Mouse (Mus musculus) liver, embryonic 13.5 days (tissue): ENCODE data around the gene Fbxo48. TPM values are rescaled to one million over a fixed set of nuclear protein-coding genes. Genes with fewer than 3 reads are reported as not detected.

Experiments
- ATAC-seq: fragments of 200-750 bp; cut with Nextera tagmentation; 2 replicates; pipeline ENCODE4 v1.8.0; 2017; ENCODE audit warnings: low read depth, mild to moderate bottlenecking, moderate number of reproducible peaks, moderate library complexity
- DNase-seq: peaks from one replicate; pipeline ENCODE4 v3.0.0; 2022
- H3K27ac ChIP-seq: fragments of 300-500 bp; sonication (generic); 2 replicates; pipeline ENCODE4 v1.5.1; 2015; ENCODE audit warnings: moderate library complexity, mild to moderate bottlenecking, inconsistent platforms
- H3K27me3 ChIP-seq: fragments of 300-500 bp; sonication (generic); 2 replicates; pipeline ENCODE4 v1.6.1; 2015; ENCODE audit warnings: mild to moderate bottlenecking, inconsistent platforms
- H3K36me3 ChIP-seq: fragments of 300-500 bp; sonication (generic); 2 replicates; pipeline ENCODE4 v1.6.1; 2015; ENCODE audit warnings: mild to moderate bottlenecking, inconsistent platforms
- H3K4me1 ChIP-seq: fragments of 300-500 bp; sonication (generic); replicated peaks from 2 replicates; pipeline ENCODE4 v1.6.1; 2015; ENCODE audit warnings: inconsistent platforms
- H3K4me2 ChIP-seq: fragments of 300-500 bp; sonication (generic); 2 replicates; pipeline ENCODE4 v1.6.1; 2015; ENCODE audit warnings: inconsistent platforms, mild to moderate bottlenecking, moderate library complexity
- H3K4me3 ChIP-seq: fragments of 300-500 bp; sonication (generic); replicated peaks from 2 replicates; pipeline ENCODE4 v1.5.1; 2015; ENCODE audit warnings: mild to moderate bottlenecking, inconsistent platforms
- H3K9ac ChIP-seq: fragments of 300-500 bp; sonication (generic); 2 replicates; pipeline ENCODE4 v1.6.1; 2015; ENCODE audit warnings: mild to moderate bottlenecking, inconsistent platforms
- H3K9me3 ChIP-seq: fragments of 300-500 bp; sonication (generic); replicated peaks from 2 replicates; pipeline ENCODE4 v1.6.1; 2016; ENCODE audit warnings: inconsistent platforms
- WGBS: fragments of 180-500 bp; shearing (Covaris S2); methylation state at CpG from one replicate; pipeline ENCODE4 v1.1.7; 2015; ENCODE audit not compliant: insufficient replicate concordance; 5-methylcytosine and 5-hydroxymethylcytosine counted together
- polyA plus RNA-seq: library from polyadenylated mRNA; unstranded; fragments of >200 nt; fragmentation: Nextera tagmentation; extraction: Ambion mirVana; gene quantifications from 2 replicates; pipeline ENCODE4 v1.2.1, GENCODE M21; 2015

Gene Fbxo48
- polyA plus RNA-seq, 1 experiment from 2014 or later: 1.8 TPM

DNA sequence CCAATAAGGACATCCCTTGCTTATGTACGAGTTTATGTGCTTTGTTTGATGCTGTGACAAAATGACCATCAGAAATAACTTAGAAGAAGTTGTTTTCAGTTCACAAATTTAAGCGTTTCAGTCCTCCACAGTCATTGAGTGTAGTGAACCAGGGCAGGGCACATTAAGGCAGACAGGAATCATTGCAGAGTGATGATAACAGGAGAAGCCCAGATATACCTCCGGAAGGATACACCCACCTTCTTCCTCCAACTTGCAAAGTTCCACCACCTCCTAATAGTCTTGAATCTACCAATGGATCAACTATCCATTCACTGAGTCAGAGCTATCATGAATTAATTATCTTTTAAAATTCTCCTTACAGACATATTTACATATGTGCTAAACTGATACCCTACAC lies 20.9 kb downstream of the Fbxo48 start:
- H3K4me2 ChIP-seq: no peak overlapping the region
- no peaks in the 10 kb centered on the region for H3K36me3 ChIP-seq
- no peak overlapping the region for H3K4me3 ChIP-seq
- H3K9ac ChIP-seq: no peak overlapping the region
- H3K27ac ChIP-seq: no peak overlapping the region
- no peaks in the 10 kb centered on the region for H3K9me3 ChIP-seq
- peaks cover 14% of the 10 kb centered on the region for H3K4me1 ChIP-seq
- H3K27me3 ChIP-seq: no peaks in the 10 kb centered on the region
- WGBS: 24% methylated on average over 3 of the region's 3 CpGs
- ATAC-seq: no peak
- DNase-seq: no peak

DNA sequence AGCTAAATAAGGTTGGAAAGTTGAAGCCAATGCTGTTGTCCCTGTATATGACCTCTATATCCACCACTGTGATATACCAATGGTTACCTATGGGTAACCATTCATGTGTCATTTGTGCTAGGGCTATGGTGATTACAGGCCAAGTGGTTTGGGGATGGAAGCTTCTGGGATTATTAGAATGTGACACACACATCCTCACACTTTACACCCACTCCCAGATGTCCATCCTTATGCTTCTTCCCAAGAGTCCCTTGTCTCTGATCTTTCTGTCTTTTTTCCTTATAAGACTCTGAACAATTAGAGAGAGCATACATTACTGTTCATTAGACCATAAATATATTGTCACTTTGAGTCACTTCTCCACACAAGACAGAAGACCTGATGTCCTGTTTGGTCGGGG lies 21.9 kb downstream of the Fbxo48 start:
- no peaks in the 10 kb centered on the region for H3K27me3 ChIP-seq
- ATAC-seq (no peak), DNase-seq (no peak)
- H3K4me1 ChIP-seq: peaks cover 24% of the 10 kb centered on the region
- H3K4me3 ChIP-seq: no peak overlapping the region
- no peak overlapping the region for H3K4me2 ChIP-seq
- H3K36me3 ChIP-seq: no peaks in the 10 kb centered on the region
- no peak overlapping the region for H3K27ac ChIP-seq
- H3K9ac ChIP-seq: no peak overlapping the region
- H3K9me3 ChIP-seq: no peaks in the 10 kb centered on the region
- WGBS: 73% methylated on average over 1 of the region's 1 CpGs

DNA sequence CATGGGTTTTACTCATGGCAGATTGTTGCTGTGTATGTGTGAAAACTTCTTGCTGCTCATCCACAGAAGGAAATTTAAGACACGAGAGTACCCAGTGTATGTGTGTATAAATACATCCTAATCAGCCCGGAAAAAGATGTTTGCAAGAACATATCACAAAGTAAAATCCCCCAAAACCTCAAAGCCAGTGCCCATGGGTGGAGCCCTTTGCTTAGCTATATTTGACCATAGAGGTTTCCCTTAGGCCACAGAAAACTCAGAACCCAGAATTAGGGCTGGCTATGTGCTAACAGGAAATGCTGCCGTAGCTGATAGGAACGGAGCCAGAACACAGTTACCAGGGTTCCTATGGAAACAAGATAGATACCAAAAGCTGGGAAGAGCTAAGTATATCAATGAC lies 25.8 kb downstream of the Fbxo48 start:
- Histone ChIP-seq H3K27ac (no peak overlapping the region), H3K27me3 (no peaks in the 10 kb centered on the region), H3K9me3 (no peaks in the 10 kb centered on the region), H3K9ac (no peak overlapping the region), H3K4me3 (no peak overlapping the region), H3K4me1 (peaks cover 19% of the 10 kb centered on the region), H3K36me3 (no peaks in the 10 kb centered on the region), H3K4me2 (no peak overlapping the region)
- ATAC-seq: peak; percentile 84
- 13% methylated on average over 4 of the region's 4 CpGs for whole genome bisulfite sequencing
- peak; percentile 8 for DNase-seq

DNA sequence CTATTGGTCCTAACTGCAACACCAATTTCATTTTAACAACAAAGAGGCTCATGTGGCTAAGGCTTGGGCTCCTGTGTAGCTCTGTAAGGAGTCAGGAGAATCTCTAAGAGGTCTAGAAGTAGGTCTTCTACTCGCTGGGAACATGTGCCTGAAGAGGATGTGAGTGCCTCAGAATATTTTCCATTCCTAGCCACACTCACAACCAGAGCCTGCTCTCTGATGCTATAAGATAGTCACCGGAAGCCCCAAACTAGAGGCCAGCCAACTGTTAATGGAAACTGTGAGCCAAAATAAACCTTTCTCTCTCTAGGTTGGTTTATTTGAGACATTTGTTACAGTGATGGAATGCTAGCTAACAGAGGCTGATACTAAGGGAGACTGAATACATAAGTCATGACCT lies 26.4 kb downstream of the Fbxo48 start:
- Histone ChIP-seq H3K36me3 (no peaks in the 10 kb centered on the region), H3K9ac (no peak overlapping the region), H3K27me3 (no peaks in the 10 kb centered on the region), H3K4me3 (no peak overlapping the region), H3K9me3 (no peaks in the 10 kb centered on the region), H3K4me2 (no peak overlapping the region), H3K4me1 (peaks cover 17% of the 10 kb centered on the region), H3K27ac (no peak overlapping the region)
- 0 out of 2 replicates have a peak, but pooled peaks have one; percentile 21 for ATAC-seq
- WGBS: 29% methylated on average over 2 of the region's 2 CpGs
- DNase-seq: no peak

DNA sequence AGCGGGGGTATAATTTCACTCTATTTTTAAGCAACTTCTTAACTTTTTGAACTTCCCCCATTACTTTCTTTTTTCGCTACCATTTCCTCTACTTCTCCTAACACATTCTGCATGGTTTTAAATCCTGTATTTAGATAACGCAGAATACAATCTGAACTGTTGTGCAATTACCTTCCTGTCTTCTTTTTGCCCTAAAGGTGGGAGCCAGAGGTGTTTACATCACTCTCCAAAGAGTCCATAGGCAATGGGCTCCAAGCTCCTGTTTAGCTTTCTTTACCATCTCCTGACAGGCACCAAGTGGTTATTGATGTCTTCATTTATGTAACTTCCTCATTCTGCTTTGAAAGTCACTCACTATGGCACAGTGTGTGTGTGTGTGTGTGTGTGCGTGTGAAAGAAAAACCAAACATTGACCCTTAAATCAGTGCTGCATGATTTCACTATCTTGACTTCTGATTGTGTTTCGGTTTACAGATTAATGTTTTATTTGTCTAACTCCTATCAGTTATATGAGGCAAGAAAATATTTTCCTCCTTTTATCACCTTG lies 27.1 kb downstream of the Fbxo48 start:
- ATAC-seq: no peak
- DNase-seq: no peak
- Histone ChIP-seq H3K36me3 (no peaks in the 10 kb centered on the region), H3K4me1 (peaks cover 17% of the 10 kb centered on the region), H3K4me3 (no peak overlapping the region), H3K9me3 (no peaks in the 10 kb centered on the region), H3K9ac (no peak overlapping the region), H3K4me2 (no peak overlapping the region), H3K27ac (no peak overlapping the region), H3K27me3 (no peaks in the 10 kb centered on the region)
- 52% methylated on average over 5 of the region's 5 CpGs for WGBS

DNA sequence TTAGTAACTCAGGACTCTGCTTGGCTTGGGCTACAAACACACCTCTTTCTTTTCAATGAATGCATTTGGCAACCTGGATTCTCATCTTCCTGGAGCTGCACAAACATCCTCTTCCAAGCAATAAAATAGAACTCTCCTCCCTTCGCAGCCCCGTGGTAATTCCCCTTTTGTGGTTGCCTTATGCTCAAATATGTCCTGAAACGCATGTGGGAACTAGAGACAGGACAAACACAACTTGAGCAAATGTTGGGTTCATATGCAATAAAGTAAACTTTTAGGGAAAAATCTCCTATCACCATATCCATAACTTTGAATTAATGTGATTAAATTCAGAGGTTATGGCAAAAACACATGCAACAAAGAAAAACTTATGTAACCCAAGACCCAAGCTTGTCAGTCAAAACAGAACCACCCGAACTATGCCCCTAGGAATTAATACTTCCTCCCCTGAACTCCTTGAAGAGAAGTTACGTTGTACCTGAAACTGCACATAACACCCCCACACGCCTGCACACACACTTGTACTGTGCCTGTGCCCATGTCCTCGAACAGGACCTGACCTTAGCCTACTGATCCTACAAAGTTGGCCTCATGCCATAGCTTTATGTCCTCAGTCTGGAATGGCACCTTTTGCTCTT lies 35.5 kb downstream of the Fbxo48 start:
- Histone ChIP-seq H3K4me3 (no peak overlapping the region), H3K27me3 (no peaks in the 10 kb centered on the region), H3K4me2 (no peak overlapping the region), H3K9me3 (no peaks in the 10 kb centered on the region), H3K36me3 (no peaks in the 10 kb centered on the region), H3K9ac (no peak overlapping the region), H3K27ac (no peak overlapping the region), H3K4me1 (0 out of 2 replicates have a peak, but pooled peaks cover 3% of the 10 kb centered on the region)
- no peak for ATAC-seq
- DNase-seq: no peak
- WGBS: 56% methylated on average over 7 of the region's 7 CpGs

DNA sequence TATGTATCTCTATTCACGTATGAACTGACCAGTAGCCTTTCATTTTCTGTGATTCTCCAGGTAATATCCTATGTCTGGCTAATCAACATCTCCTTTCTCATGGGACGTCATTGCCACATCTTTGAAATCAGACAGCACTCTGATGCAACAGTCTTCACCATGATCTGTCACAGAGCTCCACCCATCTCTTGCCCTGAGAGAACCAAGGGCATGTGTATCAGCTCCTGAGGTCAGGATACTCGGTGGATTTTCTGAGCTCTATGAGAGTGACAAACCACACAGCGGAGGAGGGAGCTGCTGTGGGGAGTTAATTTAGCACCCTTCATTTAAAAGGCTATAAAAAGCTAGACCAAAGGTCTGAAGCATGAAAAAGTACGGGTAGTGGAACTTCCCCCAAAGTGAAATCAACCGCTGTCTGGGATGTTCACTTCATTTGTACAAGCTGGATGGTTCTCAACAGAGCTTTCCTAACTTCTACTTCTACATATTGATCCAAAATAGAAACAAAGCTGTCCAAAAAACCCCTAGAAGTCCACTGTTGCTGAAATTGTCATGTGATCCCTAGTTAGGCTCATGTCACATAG lies 36.7 kb downstream of the Fbxo48 start:
- Histone ChIP-seq H3K27me3 (no peaks in the 10 kb centered on the region), H3K27ac (no peak overlapping the region), H3K9me3 (no peaks in the 10 kb centered on the region), H3K9ac (no peak overlapping the region), H3K4me1 (0 out of 2 replicates have a peak, but pooled peaks cover 3% of the 10 kb centered on the region), H3K4me3 (no peak overlapping the region), H3K36me3 (no peaks in the 10 kb centered on the region), H3K4me2 (no peak overlapping the region)
- DNase-seq (no peak), ATAC-seq (no peak)
- 58% methylated on average over 6 of the region's 6 CpGs for WGBS

DNA sequence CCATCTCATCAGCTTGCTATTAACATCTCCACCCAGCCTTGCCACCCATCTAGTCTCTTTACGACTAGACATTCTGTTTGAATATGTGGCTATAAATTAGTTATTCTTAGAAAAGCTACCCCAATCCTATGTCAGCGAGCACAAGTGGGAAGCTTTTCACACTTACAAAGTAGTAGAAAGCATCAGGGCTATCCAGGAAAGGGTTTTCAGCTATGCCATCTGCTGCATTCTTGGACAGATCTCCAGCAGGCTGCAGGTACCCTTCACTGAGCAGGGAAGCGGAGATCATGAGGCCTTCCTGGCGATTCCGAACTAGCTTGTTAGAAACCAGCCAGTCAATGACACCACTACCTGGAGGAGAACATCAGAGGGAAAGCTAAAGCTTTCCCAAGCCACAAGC lies 38.7 kb downstream of the Fbxo48 start:
- H3K4me1 ChIP-seq: 0 out of 2 replicates have a peak, but pooled peaks cover 3% of the 10 kb centered on the region
- no peak overlapping the region for H3K4me3 ChIP-seq
- no peak overlapping the region for H3K9ac ChIP-seq
- no peaks in the 10 kb centered on the region for H3K36me3 ChIP-seq
- DNase-seq (no peak), ATAC-seq (no peak)
- H3K9me3 ChIP-seq: no peaks in the 10 kb centered on the region
- H3K27me3 ChIP-seq: no peaks in the 10 kb centered on the region
- no peak overlapping the region for H3K4me2 ChIP-seq
- no peak overlapping the region for H3K27ac ChIP-seq
- 78% methylated on average over 5 of the region's 5 CpGs for WGBS

DNA sequence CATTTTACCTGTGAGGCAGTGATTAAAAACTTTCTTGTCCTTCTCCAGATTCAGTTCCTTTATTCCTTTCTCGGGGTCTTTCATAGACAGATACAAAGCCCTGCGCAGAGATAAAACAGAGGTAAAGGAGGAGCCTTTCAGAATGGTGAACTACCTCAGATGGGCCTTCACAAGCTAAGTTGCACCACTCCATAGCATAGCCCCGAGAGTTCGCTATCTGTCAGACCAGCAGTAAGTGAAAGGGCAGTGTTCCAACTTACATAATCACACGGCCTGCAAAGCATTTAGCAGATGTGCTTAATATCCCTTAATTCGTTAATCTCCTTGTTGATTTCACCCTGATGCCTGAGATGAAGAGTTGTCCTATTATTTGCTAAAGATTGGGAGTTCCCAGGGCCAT lies 41.7 kb downstream of the Fbxo48 start:
- no peak for DNase-seq
- WGBS: 58% methylated on average over 6 of the region's 6 CpGs
- no peaks in the 10 kb centered on the region for H3K9me3 ChIP-seq
- H3K4me1 ChIP-seq: no peaks in the 10 kb centered on the region
- no peaks in the 10 kb centered on the region for H3K36me3 ChIP-seq
- no peak for ATAC-seq
- H3K27me3 ChIP-seq: no peaks in the 10 kb centered on the region
- H3K4me2 ChIP-seq: no peak overlapping the region
- H3K4me3 ChIP-seq: no peak overlapping the region
- H3K27ac ChIP-seq: no peak overlapping the region
- H3K9ac ChIP-seq: no peak overlapping the region

DNA sequence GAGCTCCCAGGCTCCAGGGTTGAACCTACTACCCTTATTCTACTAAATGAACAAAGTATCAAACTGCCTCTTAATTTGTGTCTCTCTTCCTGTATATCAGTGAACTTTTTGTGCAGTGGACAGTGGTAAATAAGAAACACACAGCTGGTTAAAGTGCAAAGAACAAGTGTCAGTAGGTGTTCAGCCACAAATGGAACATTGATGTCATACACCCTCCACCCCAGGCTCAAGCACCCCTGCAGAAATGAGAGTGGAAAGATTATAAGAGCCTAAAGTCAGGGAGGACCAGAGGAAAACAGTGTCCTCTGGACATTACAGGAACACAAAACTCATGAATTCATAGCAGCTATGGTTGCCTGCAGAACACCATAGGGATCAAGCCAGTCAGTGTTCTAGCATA lies 45.6 kb downstream of the Fbxo48 start:
- Histone ChIP-seq H3K9ac (no peak overlapping the region), H3K4me3 (no peak overlapping the region), H3K36me3 (no peaks in the 10 kb centered on the region), H3K27ac (no peak overlapping the region), H3K27me3 (no peaks in the 10 kb centered on the region), H3K4me1 (peaks cover 7% of the 10 kb centered on the region; the same call in 1 of the 2 replicates), H3K4me2 (no peak overlapping the region), H3K9me3 (no peaks in the 10 kb centered on the region)
- no peak for DNase-seq
- ATAC-seq: no peak

DNA sequence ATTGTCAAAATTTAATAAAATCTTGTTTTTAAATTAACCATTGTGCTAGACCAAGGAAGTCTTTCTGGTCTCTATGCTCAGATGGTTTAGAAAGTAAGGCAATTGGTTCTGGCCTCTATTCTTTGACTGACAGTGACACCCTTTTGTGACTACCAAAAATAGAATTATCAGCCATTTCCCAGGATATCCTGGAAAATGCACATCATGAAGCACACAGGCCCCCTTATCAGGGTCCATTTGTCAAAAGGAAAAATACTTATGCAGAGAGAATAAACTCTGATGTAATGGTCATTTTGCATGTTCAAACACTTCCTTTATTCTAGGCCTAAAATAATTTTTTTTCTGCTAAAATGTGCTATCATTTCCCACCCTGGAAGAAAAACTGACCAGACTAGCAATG lies 46.3 kb downstream of the Fbxo48 start:
- H3K9me3 ChIP-seq: no peaks in the 10 kb centered on the region
- H3K27ac ChIP-seq: no peak overlapping the region
- H3K27me3 ChIP-seq: no peaks in the 10 kb centered on the region
- ATAC-seq (no peak), DNase-seq (no peak)
- H3K9ac ChIP-seq: no peak overlapping the region
- no peaks in the 10 kb centered on the region for H3K36me3 ChIP-seq
- H3K4me1 ChIP-seq: peaks cover 7% of the 10 kb centered on the region; the same call in 1 of the 2 replicates
- no peak overlapping the region for H3K4me2 ChIP-seq
- H3K4me3 ChIP-seq: no peak overlapping the region

DNA sequence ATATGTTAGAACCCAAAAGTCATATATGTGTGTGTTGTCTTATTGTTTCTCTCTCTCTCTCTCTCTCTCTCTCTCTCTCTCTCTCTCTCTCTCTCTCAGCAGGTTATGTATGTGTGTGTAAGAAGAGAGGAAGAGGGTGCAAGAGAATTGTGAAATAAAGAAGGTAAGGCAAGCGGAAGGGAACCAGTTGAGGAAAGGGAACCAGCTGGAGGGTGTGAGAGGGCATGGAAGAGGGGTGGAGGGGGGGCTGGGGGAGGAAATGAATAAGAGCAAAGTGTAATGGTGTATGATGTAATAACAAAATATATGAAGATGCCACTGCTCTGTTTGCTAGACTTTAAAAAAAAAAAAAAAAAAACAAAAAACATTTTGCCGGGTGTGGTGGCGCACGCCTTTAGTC lies 48.2 kb downstream of the Fbxo48 start:
- WGBS: 74% methylated on average over 4 of the region's 4 CpGs
- H3K27ac ChIP-seq: no peak overlapping the region
- H3K4me3 ChIP-seq: no peak overlapping the region

More for the DNA sequence above, 48.2 kb downstream of the Fbxo48 start:
- Histone ChIP-seq H3K9ac (no peak overlapping the region), H3K9me3 (no peaks in the 10 kb centered on the region), H3K4me2 (no peak overlapping the region), H3K27me3 (no peaks in the 10 kb centered on the region), H3K36me3 (no peaks in the 10 kb centered on the region), H3K4me1 (peaks cover 19% of the 10 kb centered on the region)
- ATAC-seq (no peak), DNase-seq (no peak)
